Mouse (Mus musculus) spleen, adult 2 months (tissue): ENCODE measurements at regions not wholly inside any gene's neighbourhood (a gene's known extent, or its start where the extent isn't known, plus 50 kb on each side); places are given as distances from the start of the nearest gene placed in this dataset.

Experiments
- CTCF ChIP-seq: fragments of 200-500 bp; IDR thresholded peaks from 2 replicates; pipeline ENCODE4 v1.5.1; 2011; ENCODE audit warnings: mild to moderate bottlenecking, inconsistent platforms; ENCODE audit not compliant: insufficient read depth, insufficient read length, insufficient replicate concordance; ENCODE audit errors: extremely low read depth
- POLR2A ChIP-seq: fragments of 200-500 bp; IDR thresholded peaks from 2 replicates; pipeline ENCODE4 v1.6.1; 2011; ENCODE audit warnings: low read depth, low read length, inconsistent platforms

- TF ChIP-seq POLR2A (no peak), CTCF (no peak)
Measured at GRCm38 (mm10) chr1:154076684-154077475, 124.1 kb upstream of the Zfp648 start.
